Mouse (Mus musculus): ENCODE measurements around the gene Tmem50a. TPM values are rescaled to one million over a fixed set of nuclear protein-coding genes. Genes with fewer than 3 reads are reported as not detected.

The Tmem50a gene
- polyA plus RNA-seq, 1 experiment: 392 TPM

- Histone ChIP-seq H3K4me1 (ENCODE audit: control insufficient read depth, insufficient read depth, low read length) (peaks cover 7% of the 10 kb centered on the region), H3K27ac (ENCODE audit: insufficient read depth, low read depth, low read length) (no peak overlapping the region), H3K4me3 (ENCODE audit: insufficient read depth, low read length) (no peak overlapping the region)
- TF ChIP-seq CTCF (IDR thresholded peaks at IDR 0.05; ENCODE audit: low read depth, low read length) (no peak), POLR2A (IDR thresholded peaks at IDR 0.05; ENCODE audit: borderline replicate concordance, low read depth, low read length) (no peak)
These were observed 47.2 kb downstream of the Tmem50a start for GRCm38 (mm10) chr4:134867661-134868060.

- no peak for TF ChIP-seq POLR2A (IDR thresholded peaks at IDR 0.05; ENCODE audit: borderline replicate concordance, low read depth, low read length)
- no peak for TF ChIP-seq CTCF (IDR thresholded peaks at IDR 0.05; ENCODE audit: low read depth, low read length)
- Histone ChIP-seq H3K27ac (ENCODE audit: insufficient read depth, low read depth, low read length) (no peak overlapping the region), H3K4me1 (ENCODE audit: control insufficient read depth, insufficient read depth, low read length) (peaks cover 7% of the 10 kb centered on the region), H3K4me3 (ENCODE audit: insufficient read depth, low read length) (no peak overlapping the region)
These were observed 47.6 kb downstream of the Tmem50a start for GRCm38 (mm10) chr4:134867213-134867612.

GRCm38 (mm10) chr4:134865789-134866188, 49.0 kb downstream of the Tmem50a start:
- Histone ChIP-seq H3K4me3 (ENCODE audit: insufficient read depth, low read length) (no peak overlapping the region), H3K27ac (ENCODE audit: insufficient read depth, low read depth, low read length) (no peak overlapping the region), H3K4me1 (ENCODE audit: control insufficient read depth, insufficient read depth, low read length) (0 out of 2 replicates have a peak, but pooled peaks cover 2% of the 10 kb centered on the region)
- TF ChIP-seq POLR2A (IDR thresholded peaks at IDR 0.05; ENCODE audit: borderline replicate concordance, low read depth, low read length) (no peak), CTCF (IDR thresholded peaks at IDR 0.05; ENCODE audit: low read depth, low read length) (no peak)

GRCm38 (mm10) chr4:134865340-134865739, 49.5 kb downstream of the Tmem50a start:
- no peak overlapping the region for H3K27ac ChIP-seq (ENCODE audit: insufficient read depth, low read depth, low read length)
- TF ChIP-seq POLR2A (IDR thresholded peaks at IDR 0.05; ENCODE audit: borderline replicate concordance, low read depth, low read length) (no peak), CTCF (IDR thresholded peaks at IDR 0.05; ENCODE audit: low read depth, low read length) (no peak)
- H3K4me3 ChIP-seq (ENCODE audit: insufficient read depth, low read length): no peak overlapping the region
- H3K4me1 ChIP-seq (ENCODE audit: control insufficient read depth, insufficient read depth, low read length): no peaks in the 10 kb centered on the region

GRCm38 (mm10) chr4:134863937-134864729, 50.7 kb downstream of the Tmem50a start, which contains the start of gene Rhd:
Gene Rhd (plus strand): TSS chr4:134864536.
- no peak within 1 kb of the TSS for H3K27ac ChIP-seq (ENCODE audit: insufficient read depth, low read depth, low read length)
- TF ChIP-seq CTCF (IDR thresholded peaks at IDR 0.05; ENCODE audit: low read depth, low read length): no peak
- no peak for TF ChIP-seq POLR2A (IDR thresholded peaks at IDR 0.05; ENCODE audit: borderline replicate concordance, low read depth, low read length)
- H3K4me3 ChIP-seq (ENCODE audit: insufficient read depth, low read length): no peak within 1 kb of the TSS
- H3K4me1 ChIP-seq (ENCODE audit: control insufficient read depth, insufficient read depth, low read length): no peaks in the 10 kb centered on the region

- Histone ChIP-seq H3K4me3 (ENCODE audit: insufficient read depth, low read length) (no peak overlapping the region), H3K27ac (ENCODE audit: insufficient read depth, low read depth, low read length) (no peak overlapping the region), H3K4me1 (ENCODE audit: control insufficient read depth, insufficient read depth, low read length) (no peaks in the 10 kb centered on the region)
- no peak for TF ChIP-seq POLR2A (IDR thresholded peaks at IDR 0.05; ENCODE audit: borderline replicate concordance, low read depth, low read length)
- TF ChIP-seq CTCF (IDR thresholded peaks at IDR 0.05; ENCODE audit: low read depth, low read length): no peak
These were observed 51.8 kb downstream of the Tmem50a start for GRCm38 (mm10) chr4:134862996-134863395.

GRCm38 (mm10) chr4:134861884-134862283, 52.9 kb downstream of the Tmem50a start:
- TF ChIP-seq POLR2A (IDR thresholded peaks at IDR 0.05; ENCODE audit: borderline replicate concordance, low read depth, low read length) (no peak), CTCF (IDR thresholded peaks at IDR 0.05; ENCODE audit: low read depth, low read length) (no peak)
- no peak overlapping the region for H3K4me3 ChIP-seq (ENCODE audit: insufficient read depth, low read length)
- no peak overlapping the region for H3K27ac ChIP-seq (ENCODE audit: insufficient read depth, low read depth, low read length)
- no peaks in the 10 kb centered on the region for H3K4me1 ChIP-seq (ENCODE audit: control insufficient read depth, insufficient read depth, low read length)

- H3K4me1 ChIP-seq (ENCODE audit: control insufficient read depth, insufficient read depth, low read length): peaks cover 4% of the 10 kb centered on the region
- no peak overlapping the region for H3K27ac ChIP-seq (ENCODE audit: insufficient read depth, low read depth, low read length)
- TF ChIP-seq POLR2A (IDR thresholded peaks at IDR 0.05; ENCODE audit: borderline replicate concordance, low read depth, low read length) (no peak), CTCF (IDR thresholded peaks at IDR 0.05; ENCODE audit: low read depth, low read length) (no peak)
- no peak overlapping the region for H3K4me3 ChIP-seq (ENCODE audit: insufficient read depth, low read length)
These were observed 56.3 kb downstream of the Tmem50a start for GRCm38 (mm10) chr4:134858494-134858893.

GRCm38 (mm10) chr4:134856501-134856900, 58.3 kb downstream of the Tmem50a start:
- Histone ChIP-seq H3K4me1 (ENCODE audit: control insufficient read depth, insufficient read depth, low read length) (peaks cover 9% of the 10 kb centered on the region), H3K27ac (ENCODE audit: insufficient read depth, low read depth, low read length) (no peak overlapping the region), H3K4me3 (ENCODE audit: insufficient read depth, low read length) (no peak overlapping the region)
- TF ChIP-seq POLR2A (IDR thresholded peaks at IDR 0.05; ENCODE audit: borderline replicate concordance, low read depth, low read length): no peak
- TF ChIP-seq CTCF (IDR thresholded peaks at IDR 0.05; ENCODE audit: low read depth, low read length): no peak

GRCm38 (mm10) chr4:134856056-134856455, 58.8 kb downstream of the Tmem50a start:
- no peak overlapping the region for H3K27ac ChIP-seq (ENCODE audit: insufficient read depth, low read depth, low read length)
- peaks cover 9% of the 10 kb centered on the region for H3K4me1 ChIP-seq (ENCODE audit: control insufficient read depth, insufficient read depth, low read length)
- TF ChIP-seq POLR2A (IDR thresholded peaks at IDR 0.05; ENCODE audit: borderline replicate concordance, low read depth, low read length) (no peak), CTCF (IDR thresholded peaks at IDR 0.05; ENCODE audit: low read depth, low read length) (no peak)
- no peak overlapping the region for H3K4me3 ChIP-seq (ENCODE audit: insufficient read depth, low read length)
